Mouse (Mus musculus) lung, embryonic 14.5 days (tissue): ENCODE results near the gene Rilp. TPM values are rescaled to one million over a fixed set of nuclear protein-coding genes. Genes with fewer than 3 reads are reported as not detected.
A peak's percentile ranks its signal among the peaks of the same experiment; 100 is the strongest.

Source experiments
- ATAC-seq: fragments of 200-750 bp; cut with Nextera tagmentation; 2 replicates; pipeline ENCODE4 v1.8.0; 2017; ENCODE audit warnings: mild to moderate bottlenecking, moderate TSS enrichment, moderate library complexity; ENCODE audit not compliant: insufficient read depth
- DNase-seq: peaks from one replicate; pipeline ENCODE4 v3.0.0-alpha.2; 2015
- H3K27ac ChIP-seq: fragments of 300-500 bp; sonication (generic); 2 replicates; pipeline ENCODE4 v1.5.1; 2014; ENCODE audit warnings: low read depth, mild to moderate bottlenecking, moderate library complexity
- H3K27me3 ChIP-seq: fragments of 300-500 bp; sonication (generic); 2 replicates; pipeline ENCODE4 v1.6.1; 2014; ENCODE audit warnings: low read length, control low read depth; ENCODE audit not compliant: insufficient read depth
- H3K36me3 ChIP-seq: fragments of 300-500 bp; sonication (generic); 2 replicates; pipeline ENCODE4 v1.6.1; 2014; ENCODE audit warnings: control low read depth; ENCODE audit not compliant: insufficient read depth
- H3K4me1 ChIP-seq: fragments of 300-500 bp; sonication (generic); 2 replicates; pipeline ENCODE4 v1.6.1; 2014; ENCODE audit warnings: antibody characterized with exemption, control low read depth; ENCODE audit not compliant: insufficient read depth
- H3K4me2 ChIP-seq: fragments of 300-500 bp; sonication (generic); 2 replicates; pipeline ENCODE4 v1.6.1; 2014; ENCODE audit warnings: mild to moderate bottlenecking
- H3K4me3 ChIP-seq: fragments of 300-500 bp; sonication (generic); 2 replicates; pipeline ENCODE4 v1.5.1; 2014; ENCODE audit warnings: low read depth, low read length
- H3K9ac ChIP-seq: fragments of 300-500 bp; sonication (generic); 2 replicates; pipeline ENCODE4 v1.6.1; 2014
- H3K9me3 ChIP-seq: fragments of 300-500 bp; sonication (generic); 2 replicates; pipeline ENCODE4 v1.6.1; 2016; ENCODE audit warnings: low read depth, low read length, control low read depth
- CTCF ChIP-seq: IDR thresholded peaks from 2 replicates; pipeline ENCODE4 v1.5.1; 2016; ENCODE audit warnings: antibody characterized with exemption, low read depth
- WGBS: fragments of 180-500 bp; shearing (Covaris S2); extraction: QIAGEN DNeasy Blood & Tissue Kit; methylation state at CpG from one replicate; pipeline ENCODE4 v1.1.7; 2014; 5-methylcytosine and 5-hydroxymethylcytosine counted together
- polyA plus RNA-seq: library from polyadenylated mRNA; unstranded; fragments of >200 nt; fragmentation: Nextera tagmentation; extraction: Ambion mirVana; gene quantifications from 2 replicates; pipeline ENCODE4 v1.2.1, GENCODE M21; 2014

Gene Rilp
- polyA plus RNA-seq, 1 experiment from 2014 or later: 0.58 TPM

DNA sequence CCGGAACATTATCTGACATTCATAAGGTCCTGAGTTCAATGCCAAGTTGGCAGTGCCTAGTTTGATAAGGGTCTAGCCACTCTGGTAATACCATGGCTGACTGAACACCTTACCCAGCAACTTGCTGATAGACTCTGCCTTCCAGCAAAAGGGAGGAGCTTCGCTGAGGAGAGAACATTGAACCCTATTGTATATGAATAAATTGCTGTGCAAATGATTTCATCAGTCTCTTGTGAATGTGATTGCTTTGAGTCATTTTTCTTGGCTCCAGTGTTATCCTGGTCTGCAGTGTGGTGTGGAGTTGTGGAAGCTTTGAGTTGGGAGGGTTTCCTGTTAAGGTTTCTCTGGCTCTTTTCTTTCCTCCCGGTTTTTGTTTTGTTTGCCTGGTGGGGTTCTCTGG lies 39.2 kb upstream of the Rilp start:
- Histone ChIP-seq H3K36me3 (peaks cover 5% of the 10 kb centered on the region; the same call in 1 of the 2 replicates), H3K4me2 (no peak overlapping the region), H3K27ac (no peak overlapping the region), H3K4me3 (no peak overlapping the region), H3K27me3 (no peaks in the 10 kb centered on the region), H3K4me1 (no peaks in the 10 kb centered on the region; the same call in 1 of the 2 replicates), H3K9me3 (no peaks in the 10 kb centered on the region), H3K9ac (no peak overlapping the region)
- ATAC-seq: no peak
- 85% methylated on average over 3 of the region's 3 CpGs for WGBS
- no peak for DNase-seq
- TF ChIP-seq CTCF: no peak

DNA sequence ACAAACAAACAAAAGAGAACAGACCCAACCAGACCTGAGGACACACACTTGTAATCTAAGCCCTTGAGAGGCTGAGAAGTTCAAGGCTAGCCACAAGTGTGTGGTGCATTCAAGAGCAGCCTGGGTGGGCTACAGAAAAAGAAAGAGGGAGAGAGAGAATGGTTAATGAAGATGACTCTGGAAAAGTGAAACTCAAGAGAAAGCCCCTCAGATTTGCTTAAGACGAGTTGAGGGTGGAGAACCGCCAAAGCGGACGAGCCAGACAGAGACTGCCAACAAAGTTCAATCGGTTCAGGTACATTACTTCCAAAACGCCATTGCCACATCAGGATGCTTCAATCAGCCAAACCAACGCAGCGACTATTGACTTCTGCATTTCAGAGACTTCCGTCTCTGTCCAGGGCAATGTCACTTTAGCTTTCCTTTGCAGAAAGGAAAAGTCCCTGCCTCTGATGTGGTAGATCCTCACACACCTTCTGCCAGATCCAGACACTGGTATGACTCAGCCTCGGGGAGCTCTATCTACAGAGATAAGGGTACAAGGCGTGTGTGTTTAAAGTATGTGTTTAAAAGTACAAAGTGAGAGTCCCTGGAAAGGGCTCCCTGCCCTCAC lies 37.3 kb upstream of the Rilp start:
- Histone ChIP-seq H3K27ac (no peak overlapping the region), H3K4me1 (no peaks in the 10 kb centered on the region; the same call in 1 of the 2 replicates), H3K27me3 (no peaks in the 10 kb centered on the region), H3K4me2 (no peak overlapping the region), H3K4me3 (no peak overlapping the region), H3K9ac (no peak overlapping the region), H3K9me3 (no peaks in the 10 kb centered on the region), H3K36me3 (no peaks in the 10 kb centered on the region)
- 70% methylated on average over 11 of the region's 11 CpGs for WGBS
- no peak for DNase-seq
- no peak for ATAC-seq
- TF ChIP-seq CTCF: no peak

DNA sequence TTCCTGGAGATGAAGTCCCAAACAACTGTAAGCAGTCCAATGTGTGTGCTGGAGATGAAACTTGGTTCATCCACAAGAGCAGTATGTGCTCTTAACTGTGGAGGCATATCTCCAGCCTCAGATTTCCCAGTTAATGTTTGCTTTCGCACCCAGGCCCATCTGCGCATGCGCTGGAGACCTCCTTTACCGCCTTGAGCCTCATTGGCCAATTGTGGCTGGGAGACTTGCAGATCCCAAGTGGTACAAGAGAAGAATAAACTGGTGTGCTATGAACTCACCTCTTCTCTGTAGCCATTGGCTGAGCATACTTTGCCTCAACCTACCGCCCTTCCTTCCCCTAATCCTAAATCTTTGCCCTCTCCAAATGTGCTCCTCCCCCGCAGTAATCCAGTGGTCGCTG lies 36.5 kb upstream of the Rilp start:
- H3K27ac ChIP-seq: no peak overlapping the region
- no peaks in the 10 kb centered on the region for H3K27me3 ChIP-seq
- no peak overlapping the region for H3K9ac ChIP-seq
- H3K9me3 ChIP-seq: no peaks in the 10 kb centered on the region
- no peak overlapping the region for H3K4me3 ChIP-seq
- TF ChIP-seq CTCF: no peak
- H3K4me2 ChIP-seq: no peak overlapping the region
- WGBS: 72% methylated on average over 7 of the region's 7 CpGs
- H3K36me3 ChIP-seq: no peaks in the 10 kb centered on the region
- H3K4me1 ChIP-seq: no peaks in the 10 kb centered on the region
- DNase-seq (peak; percentile 18), ATAC-seq (no peak)

DNA sequence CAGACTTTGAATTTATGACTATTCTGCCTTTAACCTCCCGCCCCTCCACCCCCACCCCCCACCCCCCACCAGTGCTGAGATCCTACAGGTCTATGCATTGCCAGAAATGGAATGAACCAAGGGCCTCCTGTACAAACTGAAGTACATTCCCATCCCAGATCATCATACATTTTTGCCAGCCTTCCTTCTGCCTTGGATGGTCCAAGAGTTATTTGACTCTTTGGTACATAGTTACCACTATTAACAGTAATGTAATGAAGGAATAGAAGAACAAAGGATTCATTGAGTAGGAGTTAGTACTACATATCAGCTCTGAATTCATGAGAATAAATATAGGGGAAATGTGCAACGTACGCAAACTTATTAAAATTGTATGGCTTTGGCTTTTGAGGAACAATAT lies 23.7 kb upstream of the Rilp start:
- no peak for TF ChIP-seq CTCF
- Histone ChIP-seq H3K27me3 (no peaks in the 10 kb centered on the region), H3K9ac (no peak overlapping the region), H3K36me3 (peaks cover 29% of the 10 kb centered on the region), H3K4me1 (peaks cover 8% of the 10 kb centered on the region), H3K4me2 (peak overlapping the region; percentile 85), H3K9me3 (no peaks in the 10 kb centered on the region), H3K27ac (no peak overlapping the region), H3K4me3 (peak overlapping the region; percentile 100)
- ATAC-seq (peak; percentile 45), DNase-seq (no peak)
- 25% methylated on average over 3 of the region's 3 CpGs for WGBS

DNA sequence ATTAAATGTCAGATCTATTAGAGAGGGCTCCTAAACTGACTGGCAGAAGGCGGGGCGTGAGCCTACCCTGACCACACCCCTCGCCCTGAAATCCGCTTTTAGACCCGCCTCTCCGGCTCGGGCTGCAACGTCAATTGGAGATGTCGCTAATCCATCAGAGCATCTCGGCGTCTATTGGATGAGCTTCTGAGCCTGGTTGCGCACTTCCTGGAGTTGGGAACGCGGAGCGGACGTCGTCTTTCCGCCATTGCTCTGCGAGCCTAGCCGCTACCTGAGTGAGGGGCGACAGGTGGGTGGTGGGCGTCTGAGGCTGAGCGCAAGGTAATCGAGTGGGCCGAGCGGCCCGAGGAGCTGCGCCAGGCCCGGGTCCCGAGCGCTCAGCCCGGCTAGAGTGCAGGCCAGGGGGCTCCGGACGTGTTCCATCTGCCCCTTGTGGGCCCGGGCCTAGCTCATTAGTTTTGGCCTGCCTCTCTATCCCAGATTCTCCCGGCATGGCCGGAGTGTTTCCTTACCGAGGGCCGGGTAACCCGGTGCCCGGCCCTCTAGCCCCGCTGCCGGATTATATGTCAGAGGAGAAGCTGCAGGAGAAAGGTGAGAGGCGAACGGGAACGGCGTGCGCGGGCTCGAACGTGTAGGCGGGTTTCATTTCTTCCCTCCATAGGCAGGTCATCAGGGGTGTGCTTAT lies 23.2 kb upstream of the Rilp start, which contains the start of gene Prpf8:
Gene Prpf8, plus strand, starts transcription at position 216 of the 685 bp plus-strand sequence.
- H3K36me3 ChIP-seq: peaks cover 34% of the 10 kb centered on the region
- TF ChIP-seq CTCF: no peak
- H3K4me3 ChIP-seq: peak within 1 kb of the TSS; percentile 100
- ATAC-seq (peak; percentile 100), DNase-seq (peak; percentile 99)
- H3K27me3 ChIP-seq: no peaks in the 10 kb centered on the region
- H3K9me3 ChIP-seq: no peaks in the 10 kb centered on the region
- peak within 1 kb of the TSS; percentile 94 for H3K9ac ChIP-seq
- H3K27ac ChIP-seq: peak within 1 kb of the TSS; percentile 71
- under 1% methylated on average over 52 of the region's 52 CpGs for WGBS
- peak within 1 kb of the TSS; percentile 85 for H3K4me2 ChIP-seq
- H3K4me1 ChIP-seq: peaks cover 8% of the 10 kb centered on the region

DNA sequence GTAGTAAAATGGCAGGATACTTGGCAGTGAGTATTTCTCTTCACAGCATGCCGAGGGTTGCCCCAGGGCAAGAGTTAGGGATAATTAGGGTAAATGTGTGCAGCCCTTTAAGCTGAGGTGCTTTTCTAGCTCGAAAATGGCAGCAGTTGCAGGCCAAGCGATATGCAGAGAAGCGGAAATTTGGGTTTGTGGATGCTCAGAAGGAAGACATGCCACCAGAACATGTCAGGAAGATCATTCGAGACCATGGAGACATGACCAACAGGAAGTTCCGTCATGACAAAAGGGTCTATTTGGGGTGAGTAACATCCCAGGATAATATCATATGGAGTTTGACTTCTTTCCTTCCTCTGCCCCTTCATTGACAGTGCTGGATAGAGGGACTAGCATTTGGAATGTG lies 22.4 kb upstream of the Rilp start:
- H3K4me1 ChIP-seq: peaks cover 8% of the 10 kb centered on the region
- DNase-seq (no peak), ATAC-seq (no peak)
- 35% methylated on average over 6 of the region's 6 CpGs for WGBS
- no peak for TF ChIP-seq CTCF
- H3K9me3 ChIP-seq: no peaks in the 10 kb centered on the region
- H3K27me3 ChIP-seq: no peaks in the 10 kb centered on the region
- peak overlapping the region; percentile 85 for H3K4me2 ChIP-seq
- no peak overlapping the region for H3K27ac ChIP-seq
- H3K9ac ChIP-seq: peak overlapping the region; percentile 94
- H3K36me3 ChIP-seq: peaks cover 42% of the 10 kb centered on the region
- H3K4me3 ChIP-seq: peak overlapping the region; percentile 100

DNA sequence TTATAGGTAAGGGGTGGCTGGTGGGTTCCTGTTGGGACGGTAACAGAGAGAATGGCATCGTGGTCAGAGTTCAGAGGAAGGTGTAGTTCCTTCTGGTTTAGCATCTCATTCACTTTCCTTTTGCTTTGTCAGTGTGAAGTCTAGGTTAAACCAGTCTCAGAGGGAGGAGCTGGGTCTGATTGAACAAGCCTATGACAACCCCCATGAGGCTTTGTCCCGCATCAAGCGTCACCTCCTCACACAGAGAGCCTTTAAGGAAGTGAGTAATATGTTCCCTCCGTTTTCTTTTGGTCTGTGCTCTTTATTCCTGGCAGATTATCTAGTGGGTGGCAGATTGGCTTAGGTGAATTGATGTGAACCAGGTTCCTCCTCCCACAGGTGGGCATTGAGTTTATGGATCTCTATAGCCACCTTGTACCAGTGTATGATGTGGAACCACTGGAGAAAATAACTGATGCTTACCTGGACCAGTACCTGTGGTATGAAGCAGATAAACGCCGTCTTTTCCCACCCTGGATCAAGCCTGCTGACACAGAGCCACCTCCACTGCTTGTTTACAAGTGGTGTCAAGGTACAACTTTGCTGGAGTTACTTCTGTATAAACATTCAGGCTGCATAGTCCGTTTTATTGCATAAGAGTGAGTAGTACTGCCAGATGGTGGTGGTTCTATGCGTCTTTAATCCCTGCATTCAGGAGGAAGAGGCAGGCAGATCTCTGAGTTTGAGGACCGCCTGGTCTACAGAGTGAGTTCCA lies 15.4 kb upstream of the Rilp start:
- WGBS: 88% methylated on average over 10 of the region's 10 CpGs
- Histone ChIP-seq H3K9ac (no peak overlapping the region), H3K9me3 (no peaks in the 10 kb centered on the region), H3K27ac (no peak overlapping the region), H3K4me3 (no peak overlapping the region), H3K4me2 (no peak overlapping the region), H3K4me1 (no peaks in the 10 kb centered on the region), H3K36me3 (peaks cover 100% of the 10 kb centered on the region), H3K27me3 (no peaks in the 10 kb centered on the region)
- no peak for ATAC-seq
- TF ChIP-seq CTCF: no peak
- no peak for DNase-seq
